Mouse (Mus musculus): ENCODE results near the gene Slc25a47.

DNA sequence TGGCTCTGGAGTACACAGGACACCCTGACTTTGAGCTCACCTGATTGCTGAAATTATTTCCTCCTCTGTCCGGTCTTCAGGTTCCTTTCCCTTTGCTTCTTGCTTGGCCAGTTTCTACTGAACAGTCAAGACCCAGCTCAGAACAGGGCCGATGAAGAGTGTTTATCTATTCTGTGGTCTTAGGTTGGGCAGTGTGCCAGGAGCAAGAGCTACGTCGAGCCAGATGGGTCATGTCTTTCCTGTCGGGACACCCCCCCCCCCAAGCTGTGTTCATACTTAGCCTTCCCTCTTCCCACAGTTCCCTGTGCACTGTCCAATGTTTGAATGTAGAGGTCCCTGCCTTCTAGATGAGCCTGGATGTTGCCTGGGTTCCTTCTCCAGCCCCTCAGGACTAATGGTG is 65.5 kb downstream of the Slc25a47 start:
- TF ChIP-seq CTCF (IDR thresholded peaks at IDR 0.05; ENCODE audit: borderline replicate concordance, control insufficient read depth, extremely low read depth, insufficient read depth, low read length, poor library complexity): no peak
- TF ChIP-seq POLR2A (IDR thresholded peaks at IDR 0.05; ENCODE audit: control insufficient read depth, extremely low read depth, insufficient read depth, low read length, poor library complexity): no peak

Data from thymus, adult 2 months (tissue).